Mouse (Mus musculus) frontal cortex, adult 2 months (tissue): Measurements from ENCODE around the gene Samd15. TPM values are rescaled to one million over a fixed set of nuclear protein-coding genes. Genes with fewer than 3 reads are reported as not detected.
"Not testable (repeated sequence)": the region's sequence is repeated elsewhere in the genome, so short reads cannot be mapped to it uniquely, and the experiment has no call there.

Experiments
- DNase-seq, 2 experiments: peaks; one replicate each; pipeline ENCODE4 v3.0.0; 2022; ENCODE audit warnings: low spot score in 1 of 2; ENCODE audit errors: extremely low spot score in 1 of 2
- polyA plus RNA-seq: library from polyadenylated mRNA; depleted of rRNA; stranded (reverse); fragments of >200 nt; gene quantifications from 2 replicates; pipeline ENCODE4 v1.2.3, GENCODE M21; 2012; rRNA removed

The Samd15 gene
- polyA plus RNA-seq, result 2.3 and 2.9 TPM in 2 replicates

DNA sequence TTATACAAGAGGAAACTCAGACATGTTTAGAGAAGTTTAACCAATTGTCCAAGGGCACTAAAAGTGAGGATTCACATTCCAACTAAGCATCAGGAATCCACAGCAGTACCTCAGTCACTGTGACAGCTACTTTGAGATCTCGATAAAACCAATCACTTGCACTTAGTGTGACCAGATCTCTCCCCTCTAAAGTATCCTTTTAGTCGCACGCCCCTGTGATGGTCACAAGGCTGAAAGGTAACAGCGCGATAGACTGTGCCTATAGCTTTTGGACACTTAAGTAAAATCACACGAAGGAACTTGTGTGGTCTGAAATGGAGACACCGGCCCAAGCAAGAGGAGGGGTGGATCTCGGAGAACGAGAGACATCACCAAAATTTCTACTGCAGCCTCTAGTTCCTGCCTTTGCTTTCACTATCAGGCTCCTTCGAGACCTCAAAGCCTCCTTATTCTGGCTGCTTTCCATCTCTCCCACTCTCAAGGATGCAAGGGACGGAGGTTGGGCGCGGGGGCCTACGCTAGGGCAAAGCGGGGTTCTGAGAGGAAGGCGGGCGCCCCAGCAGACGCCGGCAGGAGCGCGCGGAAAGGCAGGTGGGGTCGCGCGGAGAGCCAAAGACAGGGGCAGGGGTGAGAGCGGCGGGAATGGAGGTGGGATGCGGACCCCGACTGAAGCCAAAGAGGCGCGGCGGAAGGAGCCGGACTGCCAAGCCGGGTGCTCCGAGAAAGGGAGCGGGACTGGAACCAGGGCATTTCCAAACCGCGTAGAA is at the start of gene Samd15:
TSS of gene Samd15 (plus strand) at position 518 of the 767 bp plus-strand sequence.
- peak in 1 of 2 experiments; percentile 63 for DNase-seq

DNA sequence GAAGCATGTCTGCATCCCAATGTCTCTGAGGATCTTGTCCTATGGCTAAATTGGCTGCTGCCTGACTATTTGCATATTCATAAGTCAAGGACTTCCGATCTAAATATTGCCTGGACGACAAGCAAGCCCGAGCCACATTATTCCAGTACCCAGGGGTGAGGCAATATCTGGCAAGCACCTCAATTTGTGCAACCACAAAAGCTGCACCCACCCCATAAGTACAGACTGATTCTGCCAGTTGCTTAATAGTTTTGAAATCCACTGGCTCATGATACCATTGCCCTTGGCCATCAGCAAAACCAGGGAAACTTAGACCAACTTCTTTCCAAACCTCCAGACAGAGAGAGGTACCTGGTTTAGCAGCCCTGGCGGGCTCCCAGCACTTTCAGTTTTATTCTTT is 45.1 kb upstream of the Samd15 start:
- DNase-seq, result not testable (repeated sequence)

DNA sequence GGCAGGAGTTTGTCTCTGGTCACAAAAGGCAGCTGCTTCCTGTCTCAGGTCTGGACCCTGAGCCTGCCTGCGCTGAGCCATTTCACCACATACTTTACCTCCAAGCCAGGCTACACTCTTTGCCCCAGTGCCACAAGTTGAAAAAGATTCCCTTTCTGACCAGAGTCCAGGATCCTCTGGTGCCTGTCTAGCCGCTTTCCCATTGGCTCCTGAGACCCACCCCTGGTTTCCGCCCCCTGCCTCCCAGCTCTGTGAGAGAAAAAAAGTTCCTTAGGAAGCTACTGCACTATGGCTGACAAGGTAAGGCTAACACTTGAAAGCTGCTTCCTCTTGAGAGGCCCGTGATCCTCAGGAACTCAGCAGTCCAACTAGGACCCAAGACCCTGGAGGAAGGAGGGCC is 42.2 kb upstream of the Samd15 start:
- DNase-seq, result no peak

DNA sequence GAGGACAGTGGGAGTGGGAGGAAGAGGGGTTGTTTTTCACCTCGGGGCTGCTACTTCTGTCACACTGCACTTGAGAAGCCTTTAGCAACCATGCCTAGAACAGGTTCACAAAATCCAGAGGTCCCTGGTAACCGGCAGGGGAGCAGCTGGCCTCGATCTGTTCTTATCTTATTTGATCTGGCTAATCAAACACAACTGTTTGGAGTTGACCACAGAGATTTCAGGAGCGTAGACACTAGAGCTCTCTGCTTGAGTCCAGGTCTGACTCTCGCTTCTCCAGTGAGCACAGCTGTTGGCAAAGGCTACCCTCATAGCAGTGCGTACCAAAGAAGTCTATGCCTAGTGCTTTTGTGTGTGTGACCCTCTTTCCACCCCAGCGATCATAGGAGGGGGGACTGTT is 41.4 kb upstream of the Samd15 start:
- no peak for DNase-seq

DNA sequence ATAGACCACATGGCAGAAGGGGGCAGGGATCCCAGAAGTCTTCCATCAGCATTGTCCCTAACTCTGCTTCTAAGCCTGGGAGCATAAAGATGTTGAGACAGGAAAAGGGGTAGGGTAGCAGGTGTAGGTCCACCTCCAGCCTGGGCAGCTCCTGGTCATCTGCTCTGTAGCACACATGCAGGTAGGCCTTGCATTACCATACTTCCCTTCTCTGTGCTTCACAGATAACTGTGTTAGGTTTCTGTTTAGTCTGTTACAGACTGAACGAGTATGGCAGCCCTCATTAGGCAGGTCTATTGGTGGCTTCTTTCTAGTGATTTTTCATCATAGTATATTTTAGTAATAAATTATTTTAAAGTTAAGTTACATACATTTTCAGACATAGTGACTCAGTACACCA is 39.2 kb upstream of the Samd15 start:
- DNase-seq, result no peak

DNA sequence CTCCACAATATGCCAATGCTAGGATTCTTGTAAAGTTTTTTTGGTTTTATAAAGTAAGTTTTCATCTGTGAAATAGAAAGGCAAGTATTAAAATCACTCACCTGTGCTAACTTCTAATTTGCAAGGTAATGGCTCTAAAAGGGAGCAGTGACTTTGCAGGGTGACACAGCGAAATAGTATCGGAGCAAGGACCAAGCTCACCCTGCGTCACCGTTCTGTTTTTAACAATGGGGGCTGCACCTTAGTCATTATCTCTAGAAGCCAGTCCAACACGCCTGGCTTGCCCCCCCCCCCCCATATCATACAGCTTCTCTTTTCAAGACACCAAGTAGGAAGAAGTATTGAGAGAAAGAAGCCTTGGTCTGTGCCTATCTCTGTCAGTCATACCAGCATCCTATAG is 38.7 kb upstream of the Samd15 start:
- no peak for DNase-seq

DNA sequence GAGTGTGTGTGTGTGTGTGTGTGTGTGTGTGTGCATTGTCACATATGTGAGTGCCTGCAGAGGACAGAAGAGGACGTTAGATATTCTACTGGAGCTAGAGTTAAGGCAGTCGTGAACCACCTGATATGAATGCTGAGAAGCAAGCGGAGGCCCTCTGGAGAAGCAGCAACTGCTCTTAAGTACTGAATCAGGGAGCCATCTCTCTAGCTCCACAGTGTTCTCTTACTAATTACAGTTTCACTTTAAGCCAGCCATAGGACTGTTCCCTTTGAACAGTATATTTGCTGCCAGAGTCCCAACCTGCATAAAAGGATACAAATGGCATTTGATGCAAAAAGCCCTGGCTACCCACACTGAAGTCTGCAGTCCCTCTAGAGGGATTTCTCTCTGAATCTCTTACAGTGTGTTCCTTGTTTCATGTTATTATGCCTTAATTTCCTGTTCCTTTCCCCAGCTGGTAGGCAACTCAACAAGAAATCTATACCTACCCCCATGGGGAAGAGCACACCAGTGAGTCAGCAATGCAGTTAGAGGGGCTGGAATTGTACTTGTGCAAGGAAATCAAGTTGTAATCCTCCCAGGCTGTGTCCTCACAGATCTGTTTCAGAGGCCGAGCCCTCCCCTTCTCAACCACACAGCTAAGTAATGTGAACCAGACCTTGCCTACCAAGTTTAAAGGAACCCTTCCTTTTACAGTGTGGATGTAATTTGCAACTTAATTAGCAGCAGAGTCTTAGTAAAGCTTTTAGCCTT is 24.2 kb upstream of the Samd15 start:
- no peak for DNase-seq

DNA sequence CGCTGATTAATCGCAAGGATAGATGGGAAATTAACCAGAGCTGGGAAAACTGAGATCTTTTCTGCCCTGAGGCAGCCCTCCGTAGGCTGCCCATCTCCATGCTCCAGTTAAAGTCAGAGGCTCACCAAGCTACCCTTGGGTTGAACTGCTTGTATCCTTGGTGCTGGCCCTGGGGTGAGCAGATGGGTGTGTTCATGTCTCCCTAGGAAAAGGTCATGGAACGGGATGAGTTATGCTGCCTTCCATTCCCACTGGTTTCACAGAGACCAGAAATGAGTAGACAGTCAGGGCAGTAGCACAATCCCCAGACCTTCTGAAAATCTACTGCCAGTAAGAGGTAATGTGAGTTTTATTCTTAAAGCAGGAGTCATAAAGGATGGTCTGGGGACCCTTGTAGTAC is 21.9 kb upstream of the Samd15 start:
- no peak for DNase-seq

DNA sequence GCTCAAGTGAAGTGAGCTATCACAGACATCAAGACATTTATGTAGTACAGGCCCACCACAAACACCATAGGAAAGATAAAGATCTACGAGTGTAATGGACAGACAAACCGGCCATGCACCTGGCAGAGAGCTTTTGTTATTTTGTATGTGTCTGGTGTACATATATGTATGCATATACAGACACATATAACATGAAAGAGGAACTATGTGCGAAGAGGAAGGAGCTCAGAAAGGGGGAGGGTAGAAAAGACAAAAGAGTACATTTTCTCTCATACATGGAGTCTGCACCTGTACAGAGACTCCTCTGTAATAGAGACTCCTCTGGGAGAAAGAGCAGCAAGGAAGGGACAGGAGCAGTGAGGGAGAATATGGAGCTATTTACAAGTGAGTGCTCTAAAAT is 6.5 kb upstream of the Samd15 start:
- DNase-seq, result no peak

DNA sequence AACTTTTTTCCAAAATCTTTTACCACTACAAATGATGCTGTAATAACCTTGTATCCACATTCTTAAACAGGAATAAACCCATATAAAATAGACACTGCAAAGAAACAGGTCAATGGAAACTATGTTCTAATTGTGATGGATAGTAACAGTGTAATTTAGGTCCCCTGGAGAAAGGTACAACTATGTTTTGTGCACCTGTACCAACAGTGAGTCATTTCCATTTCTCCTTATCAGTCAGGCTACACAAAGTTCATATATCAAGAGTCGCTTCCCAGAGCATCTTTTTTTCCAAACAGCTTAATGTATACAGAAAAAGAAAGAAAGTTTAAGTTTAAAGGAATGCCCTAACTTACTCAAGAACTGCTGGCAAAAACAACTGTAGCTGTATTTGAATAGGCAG is 4.5 kb upstream of the Samd15 start:
- no peak for DNase-seq

DNA sequence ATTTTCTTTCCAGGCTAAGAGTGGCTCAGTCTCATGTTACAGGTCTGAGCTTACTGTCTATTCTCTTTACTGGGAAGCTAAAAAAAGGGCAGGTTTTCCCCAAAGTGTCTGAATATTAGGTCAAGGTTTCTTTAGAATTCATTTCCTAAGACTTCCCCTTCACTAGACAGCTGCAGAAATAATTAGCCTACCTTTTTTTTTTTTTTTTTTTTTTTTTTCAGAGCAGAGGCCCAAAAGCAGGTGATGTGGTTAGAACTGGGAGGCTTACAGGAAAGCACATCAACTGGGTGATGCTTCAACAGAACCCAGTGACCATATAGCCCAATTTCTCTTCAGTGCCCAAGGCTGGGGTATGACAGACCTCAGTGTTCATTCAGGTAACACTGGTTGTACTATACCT is 3.2 kb upstream of the Samd15 start:
- no peak for DNase-seq

DNA sequence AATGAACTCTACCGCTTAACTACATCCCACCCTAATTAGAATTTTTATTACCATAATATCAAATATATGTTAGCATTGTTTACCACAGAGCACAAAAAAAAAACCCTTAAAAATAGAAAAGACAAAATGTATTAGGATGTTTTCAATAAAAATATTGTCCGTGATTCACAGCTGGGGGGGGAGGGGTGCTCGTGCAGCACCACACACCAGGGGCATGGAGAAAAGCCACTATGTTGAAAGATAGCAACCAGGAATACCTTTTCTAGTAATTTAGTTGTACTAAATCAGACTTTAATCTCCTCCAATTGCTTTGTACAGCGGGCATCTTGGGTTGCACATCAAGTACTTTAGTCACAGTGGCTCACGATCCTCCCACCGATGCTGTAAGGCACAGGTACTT is 731 bp upstream of the Samd15 start:
- DNase-seq, result no peak

DNA sequence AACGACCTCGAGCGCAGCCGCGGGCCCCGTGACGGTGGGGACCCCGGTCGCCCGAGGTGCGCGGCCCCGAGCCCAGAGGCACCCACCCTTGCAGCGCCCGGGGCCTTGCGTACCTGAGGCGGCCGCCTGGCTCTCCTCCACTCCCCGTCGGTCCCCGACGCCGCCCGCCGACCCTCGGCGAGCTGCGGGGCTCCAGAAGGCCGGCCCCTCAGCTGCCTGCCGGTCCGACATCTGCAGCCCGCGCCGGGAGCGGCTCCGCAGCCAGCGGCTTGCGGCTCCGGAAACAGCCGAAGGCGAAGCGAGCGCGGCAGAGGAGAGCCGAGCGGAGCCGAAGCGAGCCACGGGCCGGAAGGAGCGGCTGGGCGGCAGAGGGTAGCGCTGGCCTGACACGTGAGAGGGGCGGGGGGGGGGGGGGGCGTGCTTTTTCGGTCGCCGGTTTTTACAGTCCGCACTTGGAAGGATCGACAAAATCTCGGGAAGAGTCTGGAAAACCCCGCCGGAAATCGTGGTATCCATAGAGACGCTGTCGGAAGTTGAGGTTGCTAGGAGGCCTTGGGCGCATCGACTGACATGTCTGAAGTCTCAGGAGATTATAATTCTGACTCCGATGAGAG is 557 bp downstream of the Samd15 start, which contains the start of gene Tmed8:
TSS of gene Tmed8 (minus strand) at position 482 of the 614 bp plus-strand sequence.
- peak; percentile 64 to 86 for DNase-seq

DNA sequence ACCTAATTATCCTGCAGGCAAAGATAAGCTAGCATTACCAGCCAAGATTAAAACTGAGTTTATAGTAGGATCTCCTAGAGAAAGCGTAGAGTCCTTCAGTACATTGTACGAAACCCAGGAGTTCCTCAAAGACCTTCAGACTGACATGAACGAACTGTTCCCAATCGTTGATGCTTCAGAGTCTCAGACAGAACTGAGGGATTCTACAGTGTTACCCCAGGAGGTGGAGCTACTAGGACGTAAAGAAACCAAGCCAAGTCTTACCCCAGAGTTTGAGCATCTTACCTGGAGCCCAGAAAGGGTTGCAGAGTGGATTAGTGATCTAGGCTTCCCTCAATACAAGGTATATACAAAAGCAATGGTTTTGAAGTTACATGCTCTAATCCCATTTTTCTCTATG is 2.2 kb downstream of the Samd15 start:
- DNase-seq, result no peak

DNA sequence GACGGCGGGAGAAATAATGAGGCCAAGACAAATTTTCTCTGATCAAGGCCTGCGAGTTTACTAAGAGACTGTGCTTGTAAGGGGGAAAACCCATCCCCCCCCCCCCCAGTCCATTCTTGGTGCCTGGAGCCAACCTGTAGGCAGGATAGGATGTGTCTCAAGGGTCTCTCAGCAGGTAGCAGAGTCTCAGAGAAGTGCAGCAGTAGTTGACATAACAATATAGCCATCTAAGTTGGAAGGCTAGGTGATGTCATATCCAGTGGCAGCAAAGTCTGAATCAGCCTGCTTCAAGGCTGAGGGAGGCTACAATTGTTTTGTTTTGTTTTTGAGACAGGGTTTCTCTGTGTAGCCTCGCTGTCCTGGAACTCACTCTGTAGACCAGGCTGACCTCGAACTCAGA is 6.3 kb downstream of the Samd15 start:
- not testable (repeated sequence) for DNase-seq

DNA sequence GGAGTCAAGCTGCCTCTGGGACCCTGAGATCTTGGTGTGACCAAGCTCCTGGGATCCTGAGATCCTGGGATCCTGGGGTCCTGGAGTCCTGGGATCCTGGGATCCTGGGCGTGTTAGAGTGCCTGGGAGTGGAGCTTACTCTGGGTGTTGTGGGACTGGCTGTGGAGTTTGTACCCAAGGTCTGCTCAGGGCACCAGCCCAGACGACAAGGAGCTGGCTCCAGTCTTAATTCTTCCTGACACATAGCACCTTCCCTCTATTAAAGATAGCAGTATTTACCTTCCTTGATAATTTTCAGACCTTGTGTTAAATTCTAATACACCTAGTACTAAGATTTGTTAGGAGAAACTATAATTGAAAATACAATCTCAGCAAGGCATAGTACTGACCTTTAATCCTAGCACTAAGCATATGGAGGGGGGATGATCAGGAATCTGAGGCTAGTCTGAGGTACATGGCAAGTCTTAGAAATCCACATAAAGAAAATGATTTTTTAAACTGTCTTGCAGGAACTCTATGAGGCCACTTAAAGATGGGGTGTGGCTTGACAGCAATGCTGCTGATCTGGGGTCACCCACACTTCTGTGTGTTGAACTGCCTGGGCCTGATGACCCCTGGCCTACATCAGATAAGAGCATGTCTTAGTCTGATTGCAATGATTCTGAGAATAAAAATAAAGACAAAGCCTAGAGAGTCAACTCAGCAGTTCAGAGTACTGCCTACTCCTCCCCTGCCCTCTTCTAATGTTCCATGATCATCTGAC is 13.5 kb downstream of the Samd15 start:
- no peak for DNase-seq

DNA sequence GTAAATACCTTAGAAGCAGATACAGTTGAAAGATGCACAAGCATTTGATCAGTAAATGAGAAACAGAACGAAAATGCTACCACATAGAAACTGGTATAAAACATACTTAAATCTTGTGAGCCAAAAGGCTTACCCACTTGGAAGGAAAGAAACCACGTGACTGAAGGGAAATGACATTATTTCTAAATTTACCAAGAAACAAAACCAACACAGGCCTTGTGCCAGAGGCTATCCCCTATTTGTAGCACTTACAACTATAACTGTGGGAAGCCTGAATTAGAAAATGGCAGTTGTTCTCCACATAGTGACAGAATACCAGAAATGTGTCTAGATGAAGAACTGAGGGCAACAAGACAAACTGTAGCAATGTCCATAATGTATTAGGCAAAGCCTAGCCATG is 16.5 kb downstream of the Samd15 start:
- DNase-seq, result no peak

DNA sequence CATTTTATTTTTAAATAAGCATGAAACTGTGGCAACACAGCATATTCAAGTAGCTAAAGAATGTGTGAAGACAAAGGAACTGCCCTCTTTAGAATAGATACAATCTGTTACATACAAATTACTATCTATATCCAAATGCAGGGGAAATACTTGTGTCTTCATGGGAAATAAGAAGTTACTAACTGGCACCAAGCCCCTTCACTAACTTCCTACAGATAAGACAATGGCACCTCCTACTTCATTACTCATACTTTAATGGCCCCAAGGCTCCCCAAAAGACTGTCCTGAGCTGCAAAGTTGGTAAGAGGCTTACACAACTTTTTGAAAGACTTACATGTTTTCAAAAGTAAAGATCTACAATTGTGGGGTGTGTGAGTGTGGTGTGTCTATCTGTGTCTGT is 18.1 kb downstream of the Samd15 start:
- no peak for DNase-seq

DNA sequence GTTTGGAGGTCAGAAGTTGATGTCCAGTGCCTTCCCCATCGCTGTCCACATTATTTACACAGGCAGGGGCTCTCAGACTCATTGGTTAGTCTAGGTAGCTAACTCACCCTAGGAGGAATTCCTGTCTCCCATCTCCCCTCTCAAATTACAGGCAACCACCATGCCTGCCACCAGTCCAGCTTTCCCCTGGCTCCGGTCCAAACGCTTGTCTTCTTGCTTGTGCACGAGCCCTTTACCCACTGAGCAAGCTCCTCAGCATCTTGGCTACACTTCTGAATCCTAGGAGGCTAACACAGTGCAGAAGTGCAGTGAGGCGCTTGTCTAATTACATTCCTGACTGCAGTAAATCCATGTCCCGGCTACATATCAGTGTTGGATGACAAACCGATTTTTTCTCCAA is 19.8 kb downstream of the Samd15 start:
- no peak for DNase-seq

DNA sequence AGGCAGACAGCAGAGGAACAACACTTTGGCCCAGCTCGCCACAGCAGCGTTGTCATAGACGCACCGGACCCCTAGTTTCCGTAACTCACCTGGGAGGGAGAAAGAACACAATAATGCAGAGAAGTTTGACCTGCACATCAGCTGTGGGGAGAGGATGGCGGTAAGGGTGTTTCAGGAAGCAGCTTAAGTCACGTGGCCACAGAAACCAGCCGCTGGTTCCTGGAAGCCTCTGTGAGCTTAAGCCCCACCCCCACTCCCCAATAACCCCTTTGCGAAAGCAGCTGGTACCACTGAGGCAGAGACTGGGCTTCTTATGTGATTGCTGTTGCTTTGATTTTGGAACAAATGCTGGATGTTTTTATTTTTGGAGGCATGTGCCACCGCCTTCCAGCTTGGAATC is 25.4 kb downstream of the Samd15 start:
- DNase-seq, result no peak

DNA sequence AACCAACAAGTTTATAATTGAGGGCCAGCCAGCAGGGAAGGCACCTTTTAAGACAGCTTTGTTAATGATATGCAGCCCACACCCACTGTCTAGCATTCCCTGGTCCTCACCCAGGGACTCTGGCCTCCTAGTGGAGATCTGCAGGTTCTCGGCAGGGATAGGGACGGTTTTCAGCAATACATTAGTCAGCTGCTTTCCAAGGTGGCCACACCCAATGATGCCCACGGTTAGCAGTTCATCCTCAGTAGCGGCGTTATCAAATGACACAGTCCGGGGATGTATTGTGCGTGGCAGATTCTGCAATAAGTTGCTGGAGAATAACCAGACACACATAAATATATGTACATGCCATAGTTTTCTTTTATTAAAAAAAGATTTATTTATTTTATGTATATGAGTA is 27.3 kb downstream of the Samd15 start:
- no peak for DNase-seq
